Mouse (Mus musculus) olfactory bulb, adult 2 months (tissue): ENCODE data around the gene Klhdc10.

Source experiments
- CTCF ChIP-seq: fragments of 200-500 bp; IDR thresholded peaks from 2 replicates; pipeline ENCODE4 v1.5.1; 2012; ENCODE audit warnings: low read depth, mild to moderate bottlenecking, low read length, moderate library complexity; ENCODE audit not compliant: insufficient read depth
- POLR2A ChIP-seq: fragments of 200-500 bp; IDR thresholded peaks from 2 replicates; pipeline ENCODE4 v1.6.1; 2012; ENCODE audit warnings: mild to moderate bottlenecking, low read depth, low read length, moderate library complexity; ENCODE audit not compliant: insufficient read depth

GRCm38 (mm10) chr6:30353661-30354060 lies 48.0 kb upstream of the Klhdc10 start:
- no peak for TF ChIP-seq CTCF
- TF ChIP-seq POLR2A = no peak
